Mouse (Mus musculus) kidney, postnatal 0 days (tissue): ENCODE measurements around the gene Cnnm3. TPM values are rescaled to one million over a fixed set of nuclear protein-coding genes. Genes with fewer than 3 reads are reported as not detected.
A peak's percentile ranks its signal among the peaks of the same experiment; 100 is the strongest.

Source experiments
- ATAC-seq: fragments of 200-750 bp; cut with Nextera tagmentation; replicated peaks from 2 replicates; pipeline ENCODE4 v1.8.0; 2017; ENCODE audit warnings: low read depth, moderate number of reproducible peaks, moderate TSS enrichment, moderate library complexity; ENCODE audit not compliant: low FRiP score
- DNase-seq: peaks from one replicate; pipeline ENCODE4 v3.0.0-alpha.2; 2016; ENCODE audit warnings: low spot score
- H3K27ac ChIP-seq: fragments of 300-500 bp; sonication (generic); 2 replicates; pipeline ENCODE4 v1.5.1; 2014; ENCODE audit warnings: mild to moderate bottlenecking
- H3K27me3 ChIP-seq: fragments of 300-500 bp; sonication (generic); 2 replicates; pipeline ENCODE4 v1.6.1; 2014; ENCODE audit warnings: low read length, mixed read lengths; ENCODE audit not compliant: insufficient read depth
- H3K36me3 ChIP-seq: fragments of 300-500 bp; sonication (generic); 2 replicates; pipeline ENCODE4 v1.6.1; 2014; ENCODE audit warnings: low read length, mixed read lengths; ENCODE audit not compliant: insufficient read depth
- H3K4me1 ChIP-seq: fragments of 300-500 bp; sonication (generic); replicated peaks from 2 replicates; pipeline ENCODE4 v1.6.1; 2014; ENCODE audit warnings: antibody characterized with exemption, low read length, mixed read lengths; ENCODE audit not compliant: insufficient read depth
- H3K4me2 ChIP-seq: fragments of 300-500 bp; sonication (generic); 2 replicates; pipeline ENCODE4 v1.6.1; 2014; ENCODE audit warnings: mild to moderate bottlenecking, low read length, moderate library complexity, mixed read lengths
- H3K4me3 ChIP-seq: fragments of 300-500 bp; sonication (generic); replicated peaks from 2 replicates; pipeline ENCODE4 v1.5.1; 2014; ENCODE audit warnings: low read depth, low read length
- H3K9ac ChIP-seq: fragments of 300-500 bp; sonication (generic); 2 replicates; pipeline ENCODE4 v1.6.1; 2014; ENCODE audit warnings: low read depth, low read length
- H3K9me3 ChIP-seq: fragments of 300-500 bp; sonication (generic); replicated peaks from 2 replicates; pipeline ENCODE4 v1.6.1; 2016; ENCODE audit warnings: low read length, inconsistent platforms, mixed read lengths
- CTCF ChIP-seq: IDR thresholded peaks from 2 replicates; pipeline ENCODE4 v1.5.1; 2016; ENCODE audit warnings: antibody characterized with exemption, low read depth, mild to moderate bottlenecking, moderate library complexity
- WGBS: fragments of 180-500 bp; shearing (Covaris S2); extraction: QIAGEN DNeasy Blood & Tissue Kit; methylation state at CpG from one replicate; pipeline ENCODE4 v1.1.7; 2014; 5-methylcytosine and 5-hydroxymethylcytosine counted together
- polyA plus RNA-seq: library from polyadenylated mRNA; unstranded; fragments of >200 nt; fragmentation: Nextera tagmentation; extraction: Ambion mirVana; gene quantifications from 2 replicates; pipeline ENCODE4 v1.2.1, GENCODE M21; 2015

Cnnm3 gene
- polyA plus RNA-seq, 1 experiment from 2014 or later, result 3.4 TPM

DNA sequence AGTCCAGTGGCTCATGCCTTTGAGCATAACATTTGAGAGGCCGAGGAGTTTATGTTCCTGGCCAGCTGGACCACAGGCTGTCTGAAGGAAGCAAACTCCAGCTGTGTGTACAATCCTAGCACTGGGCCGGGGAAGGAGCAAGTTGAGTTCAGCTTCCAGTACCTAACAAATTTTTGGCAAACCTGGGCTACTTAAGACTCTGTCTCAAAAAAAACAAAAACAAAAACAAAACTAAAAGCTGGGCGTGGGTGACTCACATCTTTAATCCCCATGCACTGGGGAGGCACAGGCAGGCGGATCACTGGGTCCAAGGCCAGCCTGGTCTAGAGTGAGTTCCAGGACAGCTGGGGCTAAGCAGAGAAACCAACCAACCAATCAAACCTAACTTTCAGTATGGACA, 57.1 kb downstream of the Cnnm3 start:
- Histone ChIP-seq H3K36me3 (no peaks in the 10 kb centered on the region), H3K9ac (no peak overlapping the region)
- WGBS, result 45% methylated on average over 4 of the region's 4 CpGs

GRCm38 (mm10) chr1:36569694-36570276, 58.1 kb downstream of the Cnnm3 start:
- H3K4me3 ChIP-seq, result no peak overlapping the region
- H3K4me1 ChIP-seq, result peaks cover 38% of the 10 kb centered on the region
- 33% methylated on average over 7 of the region's 7 CpGs for WGBS
- no peak for DNase-seq
- H3K27ac ChIP-seq, result peak overlapping the region; percentile 66
- H3K9me3 ChIP-seq, result no peaks in the 10 kb centered on the region
- no peak overlapping the region for H3K9ac ChIP-seq
- no peak for TF ChIP-seq CTCF
- H3K27me3 ChIP-seq, result no peaks in the 10 kb centered on the region
- no peak overlapping the region for H3K4me2 ChIP-seq
- no peak for ATAC-seq
- no peaks in the 10 kb centered on the region for H3K36me3 ChIP-seq

More for the DNA sequence above, 57.1 kb downstream of the Cnnm3 start:
- Histone ChIP-seq H3K27ac (peak overlapping the region; percentile 66), H3K4me2 (no peak overlapping the region), H3K27me3 (no peaks in the 10 kb centered on the region), H3K4me1 (peaks cover 34% of the 10 kb centered on the region), H3K9me3 (no peaks in the 10 kb centered on the region), H3K4me3 (no peak overlapping the region)
- peak; percentile 63 for DNase-seq
- no peak for TF ChIP-seq CTCF
- ATAC-seq, result no peak

GRCm38 (mm10) chr1:36570320-36570719, 58.7 kb downstream of the Cnnm3 start:
- Histone ChIP-seq H3K4me3 (no peak overlapping the region), H3K9ac (no peak overlapping the region), H3K27me3 (no peaks in the 10 kb centered on the region), H3K9me3 (no peaks in the 10 kb centered on the region), H3K4me1 (peaks cover 38% of the 10 kb centered on the region), H3K27ac (no peak overlapping the region), H3K36me3 (no peaks in the 10 kb centered on the region), H3K4me2 (no peak overlapping the region)
- no peak for DNase-seq
- no peak for TF ChIP-seq CTCF
- 88% methylated on average over 5 of the region's 5 CpGs for WGBS
- ATAC-seq, result no peak

- H3K4me3 ChIP-seq, result no peak overlapping the region
- H3K4me2 ChIP-seq, result no peak overlapping the region
- H3K36me3 ChIP-seq, result no peaks in the 10 kb centered on the region
- DNase-seq (peak; percentile 63), ATAC-seq (peak; percentile 40; the same call in 1 of the 2 replicates)
- H3K27me3 ChIP-seq, result no peaks in the 10 kb centered on the region
- TF ChIP-seq CTCF, result no peak
- H3K9ac ChIP-seq, result no peak overlapping the region
- H3K27ac ChIP-seq, result no peak overlapping the region
- no peaks in the 10 kb centered on the region for H3K9me3 ChIP-seq
- WGBS, result 37% methylated on average over 6 of the region's 6 CpGs
- peaks cover 44% of the 10 kb centered on the region for H3K4me1 ChIP-seq
These were observed 60.0 kb downstream of the Cnnm3 start for GRCm38 (mm10) chr1:36571627-36572026.

DNA sequence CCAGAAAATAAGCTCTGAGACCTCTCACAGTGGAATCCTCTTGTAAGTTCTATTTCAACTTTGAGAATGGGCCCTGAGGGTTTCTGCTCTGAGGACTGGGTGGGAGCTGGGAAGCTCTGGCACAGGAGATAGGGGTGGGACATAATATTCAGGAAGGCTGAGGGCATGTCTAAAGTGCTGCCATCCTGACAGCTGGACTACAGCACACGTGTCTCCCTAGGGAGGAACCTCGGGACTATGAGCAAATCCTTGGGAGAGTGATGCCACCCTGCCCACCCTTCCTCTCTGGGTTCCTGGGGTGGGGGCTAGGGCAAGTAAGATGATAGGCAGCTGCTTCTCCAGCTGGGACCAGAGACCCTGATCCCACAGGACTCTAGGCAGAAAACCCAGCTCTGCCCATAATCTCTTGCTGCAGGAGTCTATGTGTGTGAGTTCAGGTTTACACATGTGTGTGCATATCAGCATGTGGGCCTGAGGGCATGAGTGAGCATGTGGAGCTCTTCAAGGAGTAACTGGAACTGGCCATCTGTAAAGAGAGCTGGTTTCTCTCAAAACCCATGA, 60.6 kb downstream of the Cnnm3 start:
- Histone ChIP-seq H3K4me2 (no peak overlapping the region), H3K27ac (0 out of 2 replicates have a peak overlapping the region, but pooled peaks have one; percentile 15), H3K9me3 (no peaks in the 10 kb centered on the region), H3K9ac (no peak overlapping the region), H3K4me3 (no peak overlapping the region), H3K36me3 (no peaks in the 10 kb centered on the region), H3K4me1 (peaks cover 47% of the 10 kb centered on the region), H3K27me3 (no peaks in the 10 kb centered on the region)
- DNase-seq (no peak), ATAC-seq (no peak)
- no peak for TF ChIP-seq CTCF
- 55% methylated on average over 2 of the region's 2 CpGs for WGBS

- no peak overlapping the region for H3K9ac ChIP-seq
- H3K9me3 ChIP-seq, result no peaks in the 10 kb centered on the region
- ATAC-seq, result no peak
- 52% methylated on average over 1 of the region's 1 CpGs for WGBS
- TF ChIP-seq CTCF, result no peak
- H3K36me3 ChIP-seq, result no peaks in the 10 kb centered on the region
- no peak overlapping the region for H3K4me2 ChIP-seq
- no peak overlapping the region for H3K27ac ChIP-seq
- H3K4me3 ChIP-seq, result no peak overlapping the region
- peaks cover 47% of the 10 kb centered on the region for H3K4me1 ChIP-seq
- DNase-seq, result no peak
- no peaks in the 10 kb centered on the region for H3K27me3 ChIP-seq
These were observed 61.0 kb downstream of the Cnnm3 start for GRCm38 (mm10) chr1:36572709-36573108.
